Mouse (Mus musculus) cortical plate, adult 2 months (tissue): ENCODE measurements at regions not wholly inside any gene's neighbourhood (a gene's known extent, or its start where the extent isn't known, plus 50 kb on each side); places are given as distances from the start of the nearest gene placed in this dataset.

Experiments used
- H3K27ac ChIP-seq: fragments of 200-500 bp; 2 replicates; pipeline ENCODE4 v1.5.1; 2012; ENCODE audit warnings: low read length, control low read depth, inconsistent platforms; ENCODE audit not compliant: insufficient read depth
- H3K4me1 ChIP-seq: fragments of 200-500 bp; 2 replicates; pipeline ENCODE4 v1.6.1; 2011; ENCODE audit warnings: low read length; ENCODE audit not compliant: control insufficient read depth, insufficient read depth
- H3K4me3 ChIP-seq: fragments of 200-500 bp; 2 replicates; pipeline ENCODE4 v1.5.1; 2011; ENCODE audit warnings: mild to moderate bottlenecking, low read length, control low read depth; ENCODE audit not compliant: insufficient read depth
- CTCF ChIP-seq: fragments of 200-500 bp; IDR thresholded peaks from 2 replicates; pipeline ENCODE4 v1.5.1; 2011; ENCODE audit warnings: mild to moderate bottlenecking, control low read depth, low read length; ENCODE audit not compliant: insufficient read depth; ENCODE audit errors: extremely low read depth
- POLR2A ChIP-seq: fragments of 200-500 bp; IDR thresholded peaks from 2 replicates; pipeline ENCODE4 v1.6.1; 2011; ENCODE audit warnings: mild to moderate bottlenecking, low read length, control low read depth; ENCODE audit not compliant: insufficient read depth; ENCODE audit errors: extremely low read depth

DNA sequence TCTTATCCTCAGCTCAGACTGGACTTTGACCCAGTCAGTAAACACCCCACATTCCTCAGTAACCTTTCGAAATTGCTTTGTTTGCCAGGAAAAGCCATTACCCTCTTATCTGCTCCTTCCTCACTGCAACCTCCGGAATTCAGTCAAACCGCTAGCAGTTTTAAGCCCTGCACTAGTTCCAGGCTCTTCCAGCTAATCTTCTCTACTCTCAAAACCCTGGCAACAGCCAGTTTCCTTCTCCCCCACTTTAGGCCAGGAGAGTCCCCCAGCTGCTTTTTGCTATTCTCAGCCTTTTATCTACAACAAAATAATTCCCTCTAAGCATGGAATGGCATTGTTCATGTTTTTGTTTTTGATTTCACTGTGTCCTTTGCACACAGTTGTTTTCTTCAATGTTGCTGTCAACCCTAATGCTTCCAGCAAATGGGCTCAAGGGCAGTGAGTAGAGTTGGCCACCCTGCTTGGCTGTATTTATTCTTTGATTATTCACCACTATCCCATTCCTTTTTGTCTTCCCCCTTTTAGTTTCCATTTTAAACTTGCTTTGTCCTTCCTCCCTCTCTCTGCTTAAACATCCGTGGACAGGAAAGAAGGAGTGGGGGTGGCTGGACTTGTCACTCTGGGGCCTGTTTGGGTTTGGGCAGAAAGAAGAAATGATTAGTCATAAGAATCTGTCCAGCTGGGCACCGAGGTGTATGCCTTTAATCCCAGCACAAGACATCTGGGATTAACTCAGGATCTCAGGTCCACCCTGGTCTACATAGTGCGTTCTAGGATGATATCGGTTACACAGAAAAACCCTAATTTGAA, 73.5 kb upstream of the Zcchc13 start:
- H3K4me1 ChIP-seq = peaks cover 2% of the 10 kb centered on the region; the same call in 1 of the 2 replicates
- peak overlapping the region; percentile 64; the same call in 1 of the 2 replicates for H3K27ac ChIP-seq
- TF ChIP-seq CTCF = no peak
- TF ChIP-seq POLR2A = no peak
- no peak overlapping the region for H3K4me3 ChIP-seq

DNA sequence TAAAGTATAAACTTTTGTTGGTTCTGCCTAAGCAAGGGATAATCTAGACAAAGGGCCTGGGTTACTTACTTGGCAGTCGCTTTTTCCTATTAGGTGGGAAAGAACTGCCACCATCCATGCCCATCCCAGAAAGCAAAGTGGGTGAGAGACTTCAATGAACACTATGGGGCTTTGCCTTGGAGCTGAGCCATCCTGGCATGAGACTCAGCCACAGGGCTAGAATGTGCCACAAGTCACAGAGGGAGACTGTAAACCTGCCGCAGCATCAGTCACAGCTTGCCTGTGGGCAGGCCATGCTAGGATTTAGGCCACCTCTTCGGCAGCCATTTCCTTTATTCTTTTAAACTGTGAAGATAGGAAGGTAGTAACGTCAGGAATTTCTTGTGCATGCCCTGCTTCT, 72.9 kb upstream of the Zcchc13 start:
- Histone ChIP-seq H3K27ac (no peak overlapping the region), H3K4me1 (peaks cover 2% of the 10 kb centered on the region; the same call in 1 of the 2 replicates), H3K4me3 (no peak overlapping the region)
- no peak for TF ChIP-seq CTCF
- TF ChIP-seq POLR2A = no peak

DNA sequence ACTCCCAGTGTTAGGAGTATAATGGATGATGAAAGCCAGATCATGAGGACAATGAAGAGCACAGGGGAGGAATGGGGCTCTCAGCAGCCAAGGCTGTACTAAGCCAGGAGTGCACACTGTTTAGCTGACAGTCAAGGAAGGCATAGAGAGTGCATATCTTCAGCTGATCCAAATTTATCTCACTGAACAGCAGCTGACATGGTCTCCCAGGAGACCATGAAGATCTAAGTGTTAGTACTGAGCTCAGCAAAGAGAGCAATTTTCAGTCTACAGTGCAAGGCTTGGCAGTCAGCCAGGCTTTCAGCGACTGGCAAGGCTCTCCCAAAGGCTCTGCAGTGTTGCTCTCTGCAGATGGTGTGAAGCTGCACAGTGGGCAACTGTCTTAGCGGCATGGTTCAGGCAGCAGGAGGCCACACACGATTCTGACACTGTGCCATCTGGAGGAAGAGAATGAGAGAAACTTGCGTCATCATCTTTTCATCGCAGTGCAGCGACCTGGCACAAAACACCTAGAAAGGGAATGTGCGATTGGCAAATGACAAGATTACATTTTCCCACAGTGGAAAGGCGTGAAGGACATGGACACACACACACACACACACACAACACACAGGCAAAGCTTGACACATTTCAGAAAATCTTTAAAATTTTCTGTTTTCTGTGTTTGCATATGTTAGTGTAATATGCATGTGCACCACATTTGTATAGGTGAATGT, 66.7 kb upstream of the Zcchc13 start:
- H3K27ac ChIP-seq = peak overlapping the region; percentile 45
- peaks cover 9% of the 10 kb centered on the region for H3K4me1 ChIP-seq
- no peak overlapping the region for H3K4me3 ChIP-seq
- TF ChIP-seq POLR2A = no peak
- TF ChIP-seq CTCF = no peak

DNA sequence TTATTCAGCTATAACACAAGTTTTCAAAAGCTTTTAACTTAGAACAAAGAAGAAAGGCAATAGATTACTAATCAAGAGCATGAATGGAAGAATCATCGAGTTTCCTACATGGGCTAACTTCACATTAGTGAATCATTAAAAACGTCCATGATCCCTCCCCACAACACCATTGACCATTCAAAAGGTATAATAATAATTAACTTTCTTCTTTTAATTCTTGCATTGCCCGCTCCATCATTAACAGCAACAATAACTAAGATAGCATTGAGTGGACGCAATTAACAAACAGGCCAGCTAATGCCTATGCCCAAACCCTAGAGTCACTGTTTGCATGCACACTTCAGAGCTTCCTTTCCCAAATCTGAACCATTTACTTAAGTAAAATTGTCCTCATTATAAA, 57.0 kb upstream of the Zcchc13 start:
- no peak for TF ChIP-seq CTCF
- no peak for TF ChIP-seq POLR2A

DNA sequence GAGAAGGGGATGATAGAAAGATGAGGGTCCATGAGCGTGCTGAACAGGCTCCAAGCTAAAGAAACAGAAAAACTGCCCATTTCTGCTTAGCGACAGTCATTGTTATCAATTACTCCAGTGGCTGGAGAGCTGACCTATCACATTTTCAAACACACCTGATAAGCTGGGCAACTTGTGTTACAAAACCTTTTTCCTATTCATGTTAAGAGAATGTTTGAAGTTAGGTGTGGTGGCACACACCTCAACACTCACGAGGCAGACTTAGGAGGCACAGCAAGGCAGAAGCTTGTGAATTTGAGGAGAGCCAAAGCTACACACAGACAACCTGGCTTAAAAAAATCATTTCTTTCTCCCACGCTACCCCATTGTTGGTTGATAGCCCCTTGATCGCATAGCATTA, 50.9 kb upstream of the Zcchc13 start:
- no peak for TF ChIP-seq POLR2A
- no peak for TF ChIP-seq CTCF
- H3K27ac ChIP-seq = no peak overlapping the region
- no peak overlapping the region for H3K4me3 ChIP-seq
- no peaks in the 10 kb centered on the region for H3K4me1 ChIP-seq

More for the DNA sequence above, 57.0 kb upstream of the Zcchc13 start:
- Histone ChIP-seq H3K27ac (no peak overlapping the region), H3K4me3 (no peak overlapping the region), H3K4me1 (no peaks in the 10 kb centered on the region)
